Mouse (Mus musculus) fat pad, adult 2 months (tissue): ENCODE measurements around the gene Nrip2.
"Not testable (repeated sequence)": the region's sequence is repeated elsewhere in the genome, so short reads cannot be mapped to it uniquely, and the experiment has no call there.

ENCODE experiments used
- DNase-seq: peaks from one replicate; pipeline ENCODE4 v3.0.0-alpha.2; 2011; ENCODE audit warnings: low read depth, low spot score; ENCODE audit errors: extremely low read depth

The Nrip2 gene

GRCm38 (mm10) chr6:128398996-128399395, at the start of gene Nrip2:
TSS of gene Nrip2 (plus strand) at chr6:128399296.
- no peak for DNase-seq

GRCm38 (mm10) chr6:128349711-128350110, 49.4 kb upstream of the Nrip2 start:
- DNase-seq, result no peak

GRCm38 (mm10) chr6:128354140-128354539, 45.0 kb upstream of the Nrip2 start:
- no peak for DNase-seq

- no peak for DNase-seq
Observed at GRCm38 (mm10) chr6:128355201-128355681, 43.9 kb upstream of the Nrip2 start.

- DNase-seq, result no peak
Observed at GRCm38 (mm10) chr6:128355726-128356416, 43.2 kb upstream of the Nrip2 start, which contains the start of gene Tulp3. TSS of gene Tulp3 (minus strand) at chr6:128355851.

- DNase-seq, result no peak
Observed at GRCm38 (mm10) chr6:128358999-128359398, 40.1 kb upstream of the Nrip2 start.

- no peak for DNase-seq
Observed at GRCm38 (mm10) chr6:128361901-128362300, 37.2 kb upstream of the Nrip2 start.

- no peak for DNase-seq
Observed at GRCm38 (mm10) chr6:128362381-128363006, 36.6 kb upstream of the Nrip2 start, which contains the start of the genes Rhno1 and Foxm1. TSS of gene Rhno1 (minus strand) at chr6:128362911. TSS of gene Foxm1 (plus strand) at chr6:128362967.

- DNase-seq, result peak; percentile 84
Observed at GRCm38 (mm10) chr6:128363007-128363825, 35.9 kb upstream of the Nrip2 start.

- no peak for DNase-seq
Observed at GRCm38 (mm10) chr6:128364721-128365120, 34.4 kb upstream of the Nrip2 start.

- no peak for DNase-seq
Observed at GRCm38 (mm10) chr6:128366466-128366865, 32.6 kb upstream of the Nrip2 start.

- no peak for DNase-seq
Observed at GRCm38 (mm10) chr6:128370040-128370439, 29.1 kb upstream of the Nrip2 start.

GRCm38 (mm10) chr6:128375192-128375591, 23.9 kb upstream of the Nrip2 start, which contains the start of the genes Tex52 and Gm44596:
TSS of gene Tex52 (plus strand) at chr6:128375456.
TSS of gene Gm44596 (plus strand) at chr6:128375503.
- no peak for DNase-seq

GRCm38 (mm10) chr6:128376371-128377085, 22.6 kb upstream of the Nrip2 start:
- no peak for DNase-seq

- DNase-seq, result no peak
Observed at GRCm38 (mm10) chr6:128379636-128380035, 19.5 kb upstream of the Nrip2 start.

- DNase-seq, result not testable (repeated sequence)
Observed at GRCm38 (mm10) chr6:128380594-128381167, 18.4 kb upstream of the Nrip2 start.

- DNase-seq, result no peak
Observed at GRCm38 (mm10) chr6:128381254-128381653, 17.8 kb upstream of the Nrip2 start.

GRCm38 (mm10) chr6:128383752-128384151, 15.3 kb upstream of the Nrip2 start:
- DNase-seq, result no peak

GRCm38 (mm10) chr6:128385026-128385425, 14.1 kb upstream of the Nrip2 start:
- peak; percentile 69 for DNase-seq

- DNase-seq, result peak; percentile 97
Observed at GRCm38 (mm10) chr6:128389185-128389584, 9.9 kb upstream of the Nrip2 start.
